Comparison of ENCODE assay signal across 19 mouse cellular contexts in the genomic region with DNA sequence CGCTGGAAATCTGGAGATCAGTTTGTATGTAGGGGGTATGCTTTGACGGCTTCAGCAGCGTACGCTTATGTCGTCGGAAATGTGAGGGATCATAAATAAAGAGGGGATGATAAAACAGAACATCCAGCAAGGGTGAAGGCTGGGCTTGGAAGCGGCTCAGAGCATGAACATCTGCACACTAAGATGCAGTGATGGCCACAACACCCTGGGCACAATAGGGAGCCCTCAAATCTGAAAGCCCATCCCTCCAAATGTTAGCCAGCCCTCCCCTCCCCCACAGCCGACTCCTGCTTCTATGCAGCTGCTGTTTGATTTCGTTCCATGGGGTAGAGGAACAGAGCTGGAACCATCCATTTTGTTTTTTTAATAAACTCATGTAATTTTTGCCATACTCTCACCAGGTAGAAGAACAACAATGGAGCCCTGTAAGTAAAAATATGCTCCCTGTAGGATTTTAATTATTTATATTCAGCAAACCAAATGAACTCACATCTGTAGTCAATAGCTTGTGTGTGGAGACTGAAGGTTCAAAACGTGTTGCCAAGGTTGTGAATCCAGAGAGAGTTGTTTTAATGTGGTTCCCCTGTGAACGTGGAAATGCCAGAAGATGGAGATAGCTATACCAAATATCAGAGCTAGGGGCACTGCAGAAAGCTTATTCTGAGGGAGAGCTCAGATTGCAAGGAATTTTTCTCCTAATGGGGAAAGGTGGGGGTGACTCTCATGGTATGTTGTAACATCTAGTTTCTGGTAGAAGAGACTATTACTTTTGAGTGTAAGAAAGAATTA.
DNase-seq lines count a peak whose midpoint lies in the region; ATAC-seq and TF ChIP-seq lines count a peak whose summit lies in the region.
"Had no signal": no experiment of that assay in that cellular context is flagged by ENCODE, and none has a peak within 500 bp of the region (broad histone marks: within the 10 kb centered on the region; RNA-seq: fewer than 3 reads in every experiment).

No protein-coding gene starts in this region.

- no peak for TF ChIP-seq CTCF in midbrain, postnatal 0 days (IDR thresholded peaks at IDR 0.05)

- no peak; the same call in 1 of the 2 replicates for ATAC-seq in forebrain, embryonic 11.5 days (replicated peaks; ENCODE audit: low FRiP score)
- peak; percentile 50; the same call in 1 of the 2 replicates for ATAC-seq in midbrain, embryonic 13.5 days
- no peak for ATAC-seq in midbrain, postnatal 0 days (ENCODE audit: low FRiP score)
- peak; percentile 48; the same call in 1 of the 2 replicates for ATAC-seq in forebrain, embryonic 15.5 days (replicated peaks)
- ATAC-seq in neural tube, embryonic 14.5 days (ENCODE audit: low read depth), result peak; percentile 81
- ATAC-seq: inflammation-experienced regulatory T-cells, adult 6 months had no signal

- no peaks in the 10 kb centered on the region for H3K4me1 ChIP-seq in forebrain, embryonic 11.5 days (replicated peaks; ENCODE audit: control insufficient read depth, insufficient read depth, low read length)
- no peaks in the 10 kb centered on the region for H3K4me1 ChIP-seq in forebrain, embryonic 10.5 days
- H3K4me1 ChIP-seq in midbrain, embryonic 13.5 days (replicated peaks), result no peaks in the 10 kb centered on the region
- H3K4me1 ChIP-seq in midbrain, postnatal 0 days (ENCODE audit: insufficient read depth, low read length), result no peaks in the 10 kb centered on the region
- 0 out of 2 replicates have a peak, but pooled peaks cover 6% of the 10 kb centered on the region for H3K4me1 ChIP-seq in forebrain, embryonic 15.5 days
- no peaks in the 10 kb centered on the region for H3K4me1 ChIP-seq in neural tube, embryonic 14.5 days (ENCODE audit: control insufficient read depth, insufficient read depth, low read length)
- H3K4me1 ChIP-seq: embryonic facial prominence, embryonic 15.5 days had no signal

- H3K4me2 ChIP-seq in forebrain, embryonic 11.5 days (ENCODE audit: low read depth, low read length, severe bottlenecking), result no peak overlapping the region
- no peak overlapping the region for H3K4me2 ChIP-seq in midbrain, embryonic 13.5 days (replicated peaks)
- no peak overlapping the region for H3K4me2 ChIP-seq in midbrain, postnatal 0 days (ENCODE audit: low read depth, low read length, poor library complexity, severe bottlenecking)
- no peak overlapping the region for H3K4me2 ChIP-seq in forebrain, embryonic 15.5 days (replicated peaks)
- H3K4me2 ChIP-seq in neural tube, embryonic 14.5 days (ENCODE audit: low read depth, low read length), result no peak overlapping the region
- H3K4me2 ChIP-seq: embryonic facial prominence, embryonic 15.5 days had no signal

- no peak overlapping the region for H3K27ac ChIP-seq in forebrain, embryonic 11.5 days (ENCODE audit: low read depth, low read length)
- H3K27ac ChIP-seq in forebrain, embryonic 10.5 days, result no peak overlapping the region
- H3K27ac ChIP-seq in midbrain, embryonic 13.5 days, result no peak overlapping the region
- no peak overlapping the region for H3K27ac ChIP-seq in midbrain, postnatal 0 days (ENCODE audit: low read depth, low read length)
- peak overlapping the region; percentile 55; the same call in 1 of the 2 replicates for H3K27ac ChIP-seq in forebrain, embryonic 15.5 days (replicated peaks)
- H3K27ac ChIP-seq in neural tube, embryonic 14.5 days (ENCODE audit: low read depth, low read length), result peak overlapping the region; percentile 55
- H3K27ac ChIP-seq: embryonic facial prominence, embryonic 15.5 days; stomach, postnatal 0 days had no signal

- peak; percentile 53 for DNase-seq in forebrain, embryonic 11.5 days (ENCODE audit: low spot score)
- no peak for DNase-seq in forebrain, embryonic 10.5 days (ENCODE audit: extremely low spot score, low spot score)
- DNase-seq in midbrain, postnatal 0 days (ENCODE audit: low spot score), result no peak
- DNase-seq in retina, postnatal 1 day, result no peak
- DNase-seq in frontal cortex, postnatal 36 days (ENCODE audit: low spot score in 2 of 2), result no peak
- DNase-seq: adrenal gland, postnatal 10 days; B cell, adult 2 months; cerebellum, adult 11-12 months; gastrocnemius, postnatal 25 days; heart, postnatal 10 days; layer of hippocampus, postnatal 36 days; lung, adult 2 months; lung, postnatal 4 days had no signal

- H3K9me3 ChIP-seq in forebrain, embryonic 11.5 days (ENCODE audit: control insufficient read depth, low read length), result no peaks in the 10 kb centered on the region
- no peaks in the 10 kb centered on the region for H3K9me3 ChIP-seq in forebrain, embryonic 10.5 days
- no peaks in the 10 kb centered on the region for H3K9me3 ChIP-seq in midbrain, embryonic 13.5 days
- H3K9me3 ChIP-seq in midbrain, postnatal 0 days (ENCODE audit: low read length), result no peaks in the 10 kb centered on the region
- no peaks in the 10 kb centered on the region for H3K9me3 ChIP-seq in forebrain, embryonic 15.5 days
- H3K9me3 ChIP-seq in neural tube, embryonic 14.5 days (ENCODE audit: control insufficient read depth, low read length), result no peaks in the 10 kb centered on the region
- H3K9me3 ChIP-seq: embryonic facial prominence, embryonic 15.5 days had no signal

- WGBS in forebrain, embryonic 11.5 days, result 73% methylated on average over 11 of the region's 11 CpGs
- 75% methylated on average over 11 of the region's 11 CpGs for WGBS in forebrain, embryonic 10.5 days
- WGBS in midbrain, embryonic 13.5 days, result 59% methylated on average over 11 of the region's 11 CpGs
- 52% methylated on average over 11 of the region's 11 CpGs for WGBS in midbrain, postnatal 0 days
- WGBS in forebrain, embryonic 15.5 days, result 58% methylated on average over 11 of the region's 11 CpGs
- 45% methylated on average over 11 of the region's 11 CpGs for WGBS in neural tube, embryonic 14.5 days

- no peak overlapping the region for H3K4me3 ChIP-seq in forebrain, embryonic 11.5 days (ENCODE audit: low read depth, low read length)
- no peak overlapping the region for H3K4me3 ChIP-seq in forebrain, embryonic 10.5 days
- no peak overlapping the region for H3K4me3 ChIP-seq in midbrain, embryonic 13.5 days (replicated peaks)
- no peak overlapping the region for H3K4me3 ChIP-seq in midbrain, postnatal 0 days (ENCODE audit: low read depth, low read length)
- no peak overlapping the region for H3K4me3 ChIP-seq in forebrain, embryonic 15.5 days
- no peak overlapping the region for H3K4me3 ChIP-seq in neural tube, embryonic 14.5 days (ENCODE audit: low read depth, low read length)
- H3K4me3 ChIP-seq: embryonic facial prominence, embryonic 15.5 days had no signal

- H3K36me3 ChIP-seq in forebrain, embryonic 11.5 days (ENCODE audit: control insufficient read depth, insufficient read depth, low read length), result no peaks in the 10 kb centered on the region
- no peaks in the 10 kb centered on the region for H3K36me3 ChIP-seq in forebrain, embryonic 10.5 days (replicated peaks)
- H3K36me3 ChIP-seq in midbrain, embryonic 13.5 days, result no peaks in the 10 kb centered on the region
- no peaks in the 10 kb centered on the region for H3K36me3 ChIP-seq in midbrain, postnatal 0 days (ENCODE audit: insufficient read depth, low read length)
- no peaks in the 10 kb centered on the region for H3K36me3 ChIP-seq in forebrain, embryonic 15.5 days
- no peaks in the 10 kb centered on the region for H3K36me3 ChIP-seq in neural tube, embryonic 14.5 days (ENCODE audit: control insufficient read depth, insufficient read depth, low read length)
- H3K36me3 ChIP-seq: embryonic facial prominence, embryonic 15.5 days had no signal

- no peaks in the 10 kb centered on the region for H3K27me3 ChIP-seq in forebrain, embryonic 11.5 days (ENCODE audit: control insufficient read depth, insufficient read depth, low read length)
- H3K27me3 ChIP-seq in forebrain, embryonic 10.5 days (ENCODE audit: poor library complexity, severe bottlenecking), result no peaks in the 10 kb centered on the region
- no peaks in the 10 kb centered on the region for H3K27me3 ChIP-seq in midbrain, embryonic 13.5 days
- no peaks in the 10 kb centered on the region for H3K27me3 ChIP-seq in midbrain, postnatal 0 days (ENCODE audit: insufficient read depth, low read length)
- no peaks in the 10 kb centered on the region for H3K27me3 ChIP-seq in forebrain, embryonic 15.5 days
- no peaks in the 10 kb centered on the region for H3K27me3 ChIP-seq in neural tube, embryonic 14.5 days (ENCODE audit: control insufficient read depth, insufficient read depth, low read length)
- H3K27me3 ChIP-seq: embryonic facial prominence, embryonic 15.5 days had no signal

- no peak overlapping the region for H3K9ac ChIP-seq in forebrain, embryonic 11.5 days (ENCODE audit: low read length)
- H3K9ac ChIP-seq in midbrain, embryonic 13.5 days (replicated peaks), result no peak overlapping the region
- H3K9ac ChIP-seq in midbrain, postnatal 0 days (replicated peaks; ENCODE audit: low read length, poor library complexity, severe bottlenecking), result no peak overlapping the region
- H3K9ac ChIP-seq in forebrain, embryonic 15.5 days (replicated peaks), result no peak overlapping the region
- H3K9ac ChIP-seq in neural tube, embryonic 14.5 days (replicated peaks; ENCODE audit: low read depth, low read length), result no peak overlapping the region
- H3K9ac ChIP-seq: embryonic facial prominence, embryonic 15.5 days had no signal

Comparison
In these comparisons a context has a peak if more than half of its experiments do, and no peak if none do; other contexts are left out.
1. ATAC-seq: peak in midbrain, embryonic 13.5 days (single experiment), forebrain, embryonic 15.5 days (single experiment) and neural tube, embryonic 14.5 days (single experiment); none in forebrain, embryonic 11.5 days (single experiment) and midbrain, postnatal 0 days (single experiment).
2. H3K27ac ChIP-seq: peak in forebrain, embryonic 15.5 days (single experiment) and neural tube, embryonic 14.5 days (single experiment); none in forebrain, embryonic 11.5 days (single experiment), forebrain, embryonic 10.5 days (single experiment), midbrain, embryonic 13.5 days (single experiment) and midbrain, postnatal 0 days (single experiment).